Mouse (Mus musculus) midbrain, embryonic 11.5 days (tissue): Measurements from ENCODE around the gene Olfr320. TPM values are rescaled to one million over a fixed set of nuclear protein-coding genes. Genes with fewer than 3 reads are reported as not detected.
"Not testable (repeated sequence)": the region's sequence is repeated elsewhere in the genome, so short reads cannot be mapped to it uniquely, and the experiment has no call there.

Source experiments
- ATAC-seq: fragments of 200-750 bp; cut with Nextera tagmentation; 2 replicates; pipeline ENCODE4 v1.8.0; 2017; ENCODE audit warnings: moderate TSS enrichment, moderate library complexity; ENCODE audit not compliant: low FRiP score
- DNase-seq: peaks from one replicate; pipeline ENCODE4 v3.0.0; 2015; ENCODE audit warnings: low spot score; ENCODE audit errors: missing footprints
- H3K27ac ChIP-seq: fragments of 300-500 bp; sonication (generic); 2 replicates; pipeline ENCODE4 v1.5.1; 2014; ENCODE audit warnings: low read depth, low read length
- H3K27me3 ChIP-seq: fragments of 300-500 bp; sonication (generic); 2 replicates; pipeline ENCODE4 v1.6.1; 2014; ENCODE audit warnings: mild to moderate bottlenecking, low read length, moderate library complexity, mixed read lengths; ENCODE audit not compliant: control insufficient read depth, insufficient read depth
- H3K36me3 ChIP-seq: fragments of 300-500 bp; sonication (generic); 2 replicates; pipeline ENCODE4 v1.6.1; 2014; ENCODE audit warnings: mild to moderate bottlenecking, low read length, moderate library complexity, mixed read lengths; ENCODE audit not compliant: control insufficient read depth, insufficient read depth
- H3K4me1 ChIP-seq: fragments of 300-500 bp; sonication (generic); 2 replicates; pipeline ENCODE4 v1.6.1; 2014; ENCODE audit warnings: low read length; ENCODE audit not compliant: control insufficient read depth, insufficient read depth
- H3K4me2 ChIP-seq: fragments of 300-500 bp; sonication (generic); 2 replicates; pipeline ENCODE4 v1.6.1; 2014; ENCODE audit warnings: mild to moderate bottlenecking, moderate library complexity
- H3K4me3 ChIP-seq: fragments of 300-500 bp; sonication (generic); 2 replicates; pipeline ENCODE4 v1.5.1; 2014; ENCODE audit warnings: low read depth, low read length
- H3K9ac ChIP-seq: fragments of 300-500 bp; sonication (generic); 2 replicates; pipeline ENCODE4 v1.6.1; 2014; ENCODE audit warnings: low read length
- H3K9me3 ChIP-seq: fragments of 300-500 bp; sonication (generic); 2 replicates; pipeline ENCODE4 v1.6.1; 2016; ENCODE audit warnings: low read length; ENCODE audit not compliant: control insufficient read depth
- WGBS: fragments of 180-500 bp; shearing (Covaris S2); extraction: QIAGEN DNeasy Blood & Tissue Kit; methylation state at CpG from one replicate; pipeline ENCODE4 v1.1.7; 2014; 5-methylcytosine and 5-hydroxymethylcytosine counted together
- polyA plus RNA-seq: library from polyadenylated mRNA; unstranded; fragments of >200 nt; fragmentation: Nextera tagmentation; extraction: Ambion mirVana; gene quantifications from 2 replicates; pipeline ENCODE4 v1.2.1, GENCODE M21; 2014

The Olfr320 gene
- polyA plus RNA-seq, 1 experiment from 2014 or later = not detected

GRCm38 (mm10) chr11:58727896-58728650, 47.2 kb downstream of the Olfr320 start:
- DNase-seq, ATAC-seq, H3K4me1 ChIP-seq: not testable (repeated sequence)

GRCm38 (mm10) chr11:58733372-58733771, 52.5 kb downstream of the Olfr320 start:
- DNase-seq (no peak), ATAC-seq (no peak)
- Histone ChIP-seq H3K27me3 (no peaks in the 10 kb centered on the region), H3K4me3 (no peak overlapping the region), H3K4me1 (no peaks in the 10 kb centered on the region), H3K36me3 (no peaks in the 10 kb centered on the region), H3K27ac (no peak overlapping the region), H3K9me3 (no peaks in the 10 kb centered on the region), H3K9ac (no peak overlapping the region), H3K4me2 (no peak overlapping the region)
- WGBS = 78% methylated on average over 3 of the region's 3 CpGs

More at GRCm38 (mm10) chr11:58727896-58728650, 47.2 kb downstream of the Olfr320 start:
- not testable (repeated sequence) for H3K36me3 ChIP-seq, H3K27me3 ChIP-seq, H3K27ac ChIP-seq, H3K9me3 ChIP-seq, H3K4me3 ChIP-seq, H3K9ac ChIP-seq, H3K4me2 ChIP-seq
- 81% methylated on average over 6 of the region's 6 CpGs for WGBS

Other genes starting within 250 kb of the Olfr320 start
- not detected in 2 replicates for gene Gm12253, start 248.5 kb upstream of the Olfr320 start, polyA plus RNA-seq
- gene Lypd9, start 228.2 kb upstream of the Olfr320 start, polyA plus RNA-seq = not detected in 2 replicates
- not detected in 2 replicates for gene Olfr30, start 218.8 kb upstream of the Olfr320 start, polyA plus RNA-seq
- not detected in 2 replicates for gene Olfr332, start 188.5 kb upstream of the Olfr320 start, polyA plus RNA-seq
- gene Olfr331, start 178.5 kb upstream of the Olfr320 start, polyA plus RNA-seq = not detected in 2 replicates
- gene Olfr330, start 146.3 kb upstream of the Olfr320 start, polyA plus RNA-seq = not detected in 2 replicates
- gene Olfr329-ps, start 134.7 kb upstream of the Olfr320 start, polyA plus RNA-seq = not detected in 2 replicates
- 0.04 TPM in 1 of 2 replicates, not detected in the other for gene Olfr328, start 125.5 kb upstream of the Olfr320 start, polyA plus RNA-seq
- not detected in 2 replicates for gene Olfr224, start 110.5 kb upstream of the Olfr320 start, polyA plus RNA-seq
- gene Olfr325, start 103.4 kb upstream of the Olfr320 start, polyA plus RNA-seq = not detected in 2 replicates
- not detected in 2 replicates for gene Olfr324, start 86.0 kb upstream of the Olfr320 start, polyA plus RNA-seq
- not detected in 2 replicates for gene 2210407C18Rik, start 65.0 kb upstream of the Olfr320 start, polyA plus RNA-seq
- gene Olfr323, start 50.6 kb upstream of the Olfr320 start, polyA plus RNA-seq = not detected in 2 replicates
- 0.10 and 0.63 TPM in 2 replicates for gene Trim58, start 40.6 kb upstream of the Olfr320 start, polyA plus RNA-seq
- 0.07 TPM in 1 of 2 replicates, not detected in the other for gene Olfr322, start 22.3 kb upstream of the Olfr320 start, polyA plus RNA-seq
- not detected in 2 replicates for gene Olfr319, start 18.1 kb downstream of the Olfr320 start, polyA plus RNA-seq
- not detected in 2 replicates for gene Olfr318, start 42.9 kb downstream of the Olfr320 start, polyA plus RNA-seq
- gene Olfr317, start 58.1 kb downstream of the Olfr320 start, polyA plus RNA-seq = 0.04 and 0.15 TPM in 2 replicates
- gene Olfr316, start 71.6 kb downstream of the Olfr320 start, polyA plus RNA-seq = not detected in 2 replicates
- not detected in 2 replicates for gene Olfr315, start 92.1 kb downstream of the Olfr320 start, polyA plus RNA-seq
- gene Olfr314, start 101.9 kb downstream of the Olfr320 start, polyA plus RNA-seq = not detected in 2 replicates
- 3.6 and 5.4 TPM in 2 replicates for gene Fam183b, start 120.9 kb downstream of the Olfr320 start, polyA plus RNA-seq
- not detected in 2 replicates for gene Olfr313, start 133.9 kb downstream of the Olfr320 start, polyA plus RNA-seq
- gene Olfr312, start 148.1 kb downstream of the Olfr320 start, polyA plus RNA-seq = not detected in 2 replicates
- not detected in 2 replicates for gene Olfr311, start 158.2 kb downstream of the Olfr320 start, polyA plus RNA-seq
- gene Gm12258, start 166.1 kb downstream of the Olfr320 start, polyA plus RNA-seq = 15.6 and 16.9 TPM in 2 replicates
- gene 2810021J22Rik, start 186.1 kb downstream of the Olfr320 start, polyA plus RNA-seq = 13.4 and 13.6 TPM in 2 replicates
- 6.4 and 7.3 TPM in 2 replicates for gene Zfp39, start 223.1 kb downstream of the Olfr320 start, polyA plus RNA-seq
- gene Btnl10, start 236.8 kb downstream of the Olfr320 start, polyA plus RNA-seq = not detected in 2 replicates